Mouse (Mus musculus) neural tube, embryonic 11.5 days (tissue): Measurements from ENCODE around the gene Nxpe3. TPM values are rescaled to one million over a fixed set of nuclear protein-coding genes. Genes with fewer than 3 reads are reported as not detected.

Experiments
- ATAC-seq: fragments of 200-750 bp; cut with Nextera tagmentation; 2 replicates; pipeline ENCODE4 v1.8.0; 2017; ENCODE audit warnings: moderate number of reproducible peaks, mild to moderate bottlenecking, moderate TSS enrichment, moderate library complexity; ENCODE audit not compliant: insufficient read depth, low FRiP score, low TSS enrichment
- DNase-seq: peaks from one replicate; pipeline ENCODE4 v3.0.0-alpha.2; 2015; ENCODE audit warnings: low spot score
- H3K27ac ChIP-seq: fragments of 300-500 bp; sonication (generic); 2 replicates; pipeline ENCODE4 v1.5.1; 2014; ENCODE audit warnings: low read depth, mild to moderate bottlenecking, low read length
- H3K27me3 ChIP-seq: fragments of 300-500 bp; sonication (generic); 2 replicates; pipeline ENCODE4 v1.6.1; 2014; ENCODE audit warnings: mild to moderate bottlenecking, low read length, mixed read lengths; ENCODE audit not compliant: control insufficient read depth, insufficient read depth
- H3K36me3 ChIP-seq: fragments of 300-500 bp; sonication (generic); 2 replicates; pipeline ENCODE4 v1.6.1; 2014; ENCODE audit warnings: mild to moderate bottlenecking, low read length, moderate library complexity, mixed read lengths; ENCODE audit not compliant: control insufficient read depth, insufficient read depth
- H3K4me1 ChIP-seq: fragments of 300-500 bp; sonication (generic); 2 replicates; pipeline ENCODE4 v1.6.1; 2014; ENCODE audit warnings: low read length, mixed read lengths; ENCODE audit not compliant: control insufficient read depth, insufficient read depth
- H3K4me2 ChIP-seq: fragments of 300-500 bp; sonication (generic); 2 replicates; pipeline ENCODE4 v1.6.1; 2014; ENCODE audit warnings: low read depth, mild to moderate bottlenecking, moderate library complexity
- H3K4me3 ChIP-seq: fragments of 300-500 bp; sonication (generic); 2 replicates; pipeline ENCODE4 v1.5.1; 2014; ENCODE audit warnings: low read depth, low read length
- H3K9ac ChIP-seq: fragments of 300-500 bp; sonication (generic); 2 replicates; pipeline ENCODE4 v1.6.1; 2014; ENCODE audit warnings: mild to moderate bottlenecking, low read length
- H3K9me3 ChIP-seq: fragments of 300-500 bp; sonication (generic); 2 replicates; pipeline ENCODE4 v1.6.1; 2016; ENCODE audit warnings: low read length; ENCODE audit not compliant: control insufficient read depth
- WGBS: fragments of 180-500 bp; shearing (Covaris S2); extraction: QIAGEN DNeasy Blood & Tissue Kit; methylation state at CpG from one replicate; pipeline ENCODE4 v1.1.7; 2014; 5-methylcytosine and 5-hydroxymethylcytosine counted together
- polyA plus RNA-seq: library from polyadenylated mRNA; unstranded; fragments of >200 nt; fragmentation: Nextera tagmentation; extraction: Ambion mirVana; gene quantifications from 2 replicates; pipeline ENCODE4 v1.2.1, GENCODE M21; 2014

Nxpe3 gene
- polyA plus RNA-seq, 1 experiment from 2014 or later, result 0.89 TPM

DNA sequence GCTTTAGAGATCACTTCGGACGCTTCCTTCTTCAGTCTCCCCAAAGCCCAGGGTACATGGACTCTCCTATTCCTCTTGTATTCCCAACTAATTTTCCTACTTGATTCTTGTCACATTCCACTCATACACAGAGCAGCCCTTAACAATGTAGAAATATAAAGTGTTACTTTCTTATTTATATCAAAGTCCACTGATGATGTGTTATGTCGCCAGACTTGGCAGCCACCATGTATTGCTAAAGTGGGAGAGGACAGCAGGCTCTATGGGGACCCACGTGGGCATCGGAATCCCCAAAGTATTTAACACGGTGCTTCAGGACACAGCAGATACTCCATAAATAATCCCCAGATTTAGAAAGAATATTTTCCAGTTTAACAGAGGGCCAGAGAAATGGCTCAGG is 80.4 kb downstream of the Nxpe3 start:
- H3K9me3 ChIP-seq, result no peaks in the 10 kb centered on the region
- H3K9ac ChIP-seq, result no peak overlapping the region
- H3K27ac ChIP-seq, result no peak overlapping the region
- H3K27me3 ChIP-seq, result no peaks in the 10 kb centered on the region
- no peak overlapping the region for H3K4me2 ChIP-seq
- WGBS, result 91% methylated on average over 6 of the region's 6 CpGs
- H3K4me3 ChIP-seq, result no peak overlapping the region
- H3K36me3 ChIP-seq, result peaks cover 10% of the 10 kb centered on the region
- DNase-seq, result no peak
- ATAC-seq, result no peak
- 0 out of 2 replicates have a peak, but pooled peaks cover 2% of the 10 kb centered on the region for H3K4me1 ChIP-seq

DNA sequence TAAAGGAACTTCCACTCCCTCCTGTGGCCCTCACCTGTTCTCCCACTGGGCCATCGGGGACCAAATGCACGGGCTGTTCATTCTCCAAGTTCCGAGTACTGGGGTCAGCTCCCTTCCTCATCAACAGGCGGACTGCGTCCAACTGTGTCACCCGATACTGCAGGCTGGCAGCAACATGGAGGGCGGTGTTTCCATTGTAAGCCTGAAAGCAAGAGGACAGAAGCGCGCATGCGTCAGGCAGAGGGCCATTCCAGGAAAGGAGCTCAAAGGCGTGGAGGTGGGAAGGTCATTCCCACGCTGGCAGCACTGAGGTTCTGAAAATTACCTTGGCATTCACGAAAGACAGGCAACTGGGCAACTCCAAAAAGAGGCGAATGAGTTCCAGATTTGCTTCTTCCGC is 81.2 kb downstream of the Nxpe3 start:
- Histone ChIP-seq H3K9ac (no peak overlapping the region), H3K4me3 (no peak overlapping the region), H3K4me1 (no peaks in the 10 kb centered on the region), H3K9me3 (no peaks in the 10 kb centered on the region), H3K36me3 (peaks cover 10% of the 10 kb centered on the region), H3K4me2 (no peak overlapping the region), H3K27ac (no peak overlapping the region), H3K27me3 (no peaks in the 10 kb centered on the region)
- no peak for DNase-seq
- no peak for ATAC-seq
- WGBS, result 83% methylated on average over 15 of the region's 15 CpGs

DNA sequence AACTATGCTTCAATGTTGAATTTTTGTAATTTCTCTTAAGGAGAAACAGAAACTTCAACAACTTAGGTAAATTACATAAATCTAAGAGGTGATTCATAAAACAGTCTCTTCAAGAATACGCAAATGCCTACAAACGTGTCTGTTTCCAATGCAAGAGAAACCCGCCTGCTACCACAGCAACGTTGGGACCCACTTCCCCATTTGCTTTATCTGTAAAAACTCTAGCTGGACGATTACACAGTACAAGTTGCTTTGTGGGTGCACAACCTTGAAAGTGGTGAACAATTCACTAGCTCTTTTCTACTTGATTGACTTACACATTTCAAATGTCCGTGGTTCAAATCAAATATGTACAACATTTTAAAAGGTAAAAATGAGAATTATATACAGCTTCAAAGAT is 83.3 kb downstream of the Nxpe3 start:
- Histone ChIP-seq H3K9ac (no peak overlapping the region), H3K4me3 (no peak overlapping the region), H3K9me3 (no peaks in the 10 kb centered on the region), H3K27ac (no peak overlapping the region), H3K27me3 (no peaks in the 10 kb centered on the region), H3K4me1 (no peaks in the 10 kb centered on the region), H3K4me2 (no peak overlapping the region), H3K36me3 (peaks cover 8% of the 10 kb centered on the region)
- ATAC-seq, result no peak
- 91% methylated on average over 6 of the region's 6 CpGs for WGBS
- no peak for DNase-seq

DNA sequence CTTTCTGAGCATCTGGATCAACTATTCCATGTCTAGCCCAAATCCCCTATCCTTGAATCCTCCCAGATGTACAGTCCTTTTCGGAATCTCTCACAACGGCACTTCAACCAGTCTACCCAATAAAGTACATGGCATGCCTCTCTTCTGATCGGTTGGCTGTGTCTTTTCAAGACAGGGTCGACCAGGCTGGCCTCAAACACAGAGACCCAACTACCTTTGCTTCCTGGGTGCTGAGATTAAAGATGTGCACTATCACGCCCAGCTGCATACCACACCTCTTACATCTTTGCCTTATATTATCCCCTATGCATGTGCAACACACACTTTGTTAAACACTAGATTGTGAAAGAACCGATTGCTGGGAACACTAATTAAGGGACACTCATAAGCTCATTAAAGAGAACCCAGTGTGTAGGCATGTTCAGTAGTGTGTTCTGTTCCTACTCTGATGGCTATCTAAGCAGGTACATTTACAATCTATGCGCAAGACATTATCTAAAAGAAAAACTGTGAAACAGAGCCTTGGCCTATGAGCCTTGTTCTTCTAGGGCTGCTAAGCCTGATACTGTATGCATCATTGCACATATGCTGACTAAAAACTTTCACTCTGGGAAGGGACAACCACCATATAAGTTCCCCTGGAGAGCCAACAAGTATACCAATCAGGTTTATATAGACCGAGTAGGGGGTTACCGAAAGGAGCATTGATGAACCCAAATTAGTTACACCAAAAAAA is 85.1 kb downstream of the Nxpe3 start:
- Histone ChIP-seq H3K4me3 (no peak overlapping the region), H3K36me3 (no peaks in the 10 kb centered on the region; the same call in 1 of the 2 replicates), H3K9me3 (no peaks in the 10 kb centered on the region), H3K9ac (no peak overlapping the region), H3K4me2 (no peak overlapping the region), H3K27me3 (no peaks in the 10 kb centered on the region), H3K27ac (no peak overlapping the region), H3K4me1 (no peaks in the 10 kb centered on the region)
- DNase-seq, result no peak
- WGBS, result 94% methylated on average over 9 of the region's 9 CpGs
- no peak for ATAC-seq

DNA sequence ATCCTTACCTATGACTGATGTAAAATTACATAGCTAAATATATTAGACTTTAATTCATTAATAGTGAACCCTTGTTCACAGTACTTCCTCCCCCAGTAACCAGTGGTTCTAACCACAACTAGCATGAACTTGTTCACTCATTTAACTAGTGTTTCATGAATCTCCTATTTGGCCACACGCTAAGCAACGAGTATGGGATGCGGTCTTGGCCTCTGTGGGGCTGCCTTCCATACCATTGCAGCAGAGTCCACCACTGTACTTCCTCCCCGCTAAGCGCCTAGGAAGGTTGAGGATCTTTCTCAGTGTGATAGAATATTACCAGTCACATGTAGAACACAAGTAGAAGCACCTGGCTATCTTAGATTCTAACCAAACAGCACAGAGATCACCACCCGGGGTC is 85.7 kb downstream of the Nxpe3 start:
- no peak overlapping the region for H3K4me3 ChIP-seq
- no peak for ATAC-seq
- 97% methylated on average over 6 of the region's 6 CpGs for WGBS
- no peaks in the 10 kb centered on the region; the same call in 1 of the 2 replicates for H3K36me3 ChIP-seq
- H3K9me3 ChIP-seq, result no peaks in the 10 kb centered on the region
- H3K27me3 ChIP-seq, result no peaks in the 10 kb centered on the region
- no peak overlapping the region for H3K27ac ChIP-seq
- no peak overlapping the region for H3K4me2 ChIP-seq
- no peak overlapping the region for H3K9ac ChIP-seq
- DNase-seq, result no peak
- H3K4me1 ChIP-seq, result no peaks in the 10 kb centered on the region

DNA sequence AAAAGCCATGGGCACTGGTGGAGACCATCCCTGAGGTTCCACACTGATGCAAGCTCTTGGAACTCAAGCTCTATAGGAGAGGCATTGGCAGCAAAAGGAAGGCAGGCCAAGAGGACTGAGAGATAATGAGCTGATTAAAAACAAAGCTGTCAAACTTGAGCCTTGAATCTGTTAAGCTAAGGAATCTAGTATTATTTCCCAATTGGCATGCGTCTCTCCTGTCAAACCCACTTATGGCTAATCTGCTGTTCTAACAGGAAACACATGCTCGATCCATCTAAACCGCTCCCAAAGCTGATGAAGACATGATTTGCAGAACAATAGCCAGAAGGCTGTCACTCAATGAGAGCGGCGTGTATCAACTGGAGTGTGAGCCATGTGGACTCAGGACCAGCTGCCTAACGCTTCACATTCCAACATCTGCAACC is 87.6 kb downstream of the Nxpe3 start:
- DNase-seq (no peak), ATAC-seq (no peak)
- no peaks in the 10 kb centered on the region for H3K4me1 ChIP-seq
- no peaks in the 10 kb centered on the region for H3K27me3 ChIP-seq
- no peak overlapping the region for H3K4me2 ChIP-seq
- H3K9ac ChIP-seq, result no peak overlapping the region
- H3K36me3 ChIP-seq, result no peaks in the 10 kb centered on the region
- no peak overlapping the region for H3K4me3 ChIP-seq
- H3K9me3 ChIP-seq, result no peaks in the 10 kb centered on the region
- H3K27ac ChIP-seq, result no peak overlapping the region
- WGBS, result 88% methylated on average over 6 of the region's 6 CpGs

DNA sequence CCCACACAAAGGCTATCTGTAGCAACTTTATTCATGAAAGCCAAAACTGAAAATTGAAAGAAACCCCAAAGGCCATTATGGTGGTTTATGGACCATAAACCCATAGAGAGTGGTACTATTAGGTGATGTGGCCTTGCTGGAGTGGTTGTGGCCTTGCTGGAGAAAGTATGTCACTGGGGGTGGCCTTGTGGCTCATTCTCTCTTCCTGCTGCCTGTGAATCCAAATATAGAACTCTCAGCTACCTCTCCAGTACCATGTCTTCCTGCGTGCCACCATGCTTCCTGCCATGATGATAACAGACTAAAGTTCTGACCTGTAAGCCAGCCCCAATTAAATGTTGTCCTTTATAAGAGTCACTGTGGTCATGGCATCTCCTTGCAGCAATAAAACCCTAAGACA is 90.3 kb downstream of the Nxpe3 start:
- Histone ChIP-seq H3K9ac (no peak overlapping the region), H3K4me2 (no peak overlapping the region), H3K36me3 (no peaks in the 10 kb centered on the region), H3K4me1 (no peaks in the 10 kb centered on the region), H3K9me3 (no peaks in the 10 kb centered on the region), H3K27ac (no peak overlapping the region), H3K4me3 (no peak overlapping the region), H3K27me3 (no peaks in the 10 kb centered on the region)
- WGBS, result 89% methylated on average over 1 of the region's 1 CpGs
- no peak for DNase-seq
- no peak for ATAC-seq

DNA sequence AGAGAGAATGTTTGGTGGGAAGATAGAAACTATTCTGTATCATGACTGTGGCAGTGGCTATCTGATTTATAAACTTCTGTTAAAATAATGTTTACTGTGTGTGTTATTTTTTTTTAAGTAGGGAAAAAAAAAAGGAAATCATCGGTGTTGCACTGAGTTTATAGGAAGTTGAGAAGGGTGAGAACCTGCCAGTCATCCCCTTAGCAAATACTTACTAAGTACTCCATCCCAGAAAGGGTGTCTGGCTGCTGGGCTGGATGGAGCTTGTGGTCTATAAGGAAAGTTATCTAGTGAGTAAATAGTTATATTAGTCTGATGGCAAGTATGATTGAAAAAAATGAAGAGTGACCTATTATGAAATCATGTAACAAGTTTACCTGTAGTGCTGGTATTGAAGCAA is 93.5 kb downstream of the Nxpe3 start:
- Histone ChIP-seq H3K9me3 (no peaks in the 10 kb centered on the region), H3K4me1 (no peaks in the 10 kb centered on the region), H3K36me3 (no peaks in the 10 kb centered on the region), H3K9ac (no peak overlapping the region), H3K4me2 (no peak overlapping the region), H3K4me3 (no peak overlapping the region), H3K27me3 (no peaks in the 10 kb centered on the region), H3K27ac (no peak overlapping the region)
- DNase-seq (no peak), ATAC-seq (no peak)
- WGBS, result 95% methylated on average over 1 of the region's 1 CpGs

DNA sequence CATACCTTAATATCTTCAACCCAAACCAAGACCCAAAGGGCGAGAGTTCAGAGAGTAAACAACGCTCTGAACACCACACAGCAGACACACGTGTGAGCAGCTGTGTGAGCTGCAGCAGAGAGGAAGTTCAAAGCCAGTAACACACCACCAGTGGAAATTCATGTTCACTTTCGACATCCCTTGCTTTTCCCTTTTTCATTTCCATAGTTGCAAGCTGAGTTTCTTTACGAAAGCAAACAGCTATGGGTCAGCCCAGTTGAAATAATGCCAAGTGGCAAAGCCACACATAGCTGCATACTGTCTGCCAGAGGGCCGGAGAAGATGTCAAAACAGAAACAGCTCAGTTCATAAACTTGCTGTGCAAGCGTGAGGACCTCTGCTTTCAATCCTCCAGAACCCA is 96.2 kb downstream of the Nxpe3 start:
- no peak for ATAC-seq
- no peak overlapping the region for H3K9ac ChIP-seq
- no peaks in the 10 kb centered on the region for H3K36me3 ChIP-seq
- no peaks in the 10 kb centered on the region for H3K27me3 ChIP-seq
- H3K4me1 ChIP-seq, result no peaks in the 10 kb centered on the region
- H3K4me2 ChIP-seq, result no peak overlapping the region
- WGBS, result 87% methylated on average over 7 of the region's 7 CpGs
- no peak for DNase-seq
- H3K27ac ChIP-seq, result no peak overlapping the region
- no peaks in the 10 kb centered on the region for H3K9me3 ChIP-seq
- no peak overlapping the region for H3K4me3 ChIP-seq
